Mouse (Mus musculus): ENCODE measurements around the gene Fgr. TPM values are rescaled to one million over a fixed set of nuclear protein-coding genes. Genes with fewer than 3 reads are reported as not detected.

Fgr gene
- polyA plus RNA-seq, 1 experiment from 2014 or later, result 0.99 TPM

DNA sequence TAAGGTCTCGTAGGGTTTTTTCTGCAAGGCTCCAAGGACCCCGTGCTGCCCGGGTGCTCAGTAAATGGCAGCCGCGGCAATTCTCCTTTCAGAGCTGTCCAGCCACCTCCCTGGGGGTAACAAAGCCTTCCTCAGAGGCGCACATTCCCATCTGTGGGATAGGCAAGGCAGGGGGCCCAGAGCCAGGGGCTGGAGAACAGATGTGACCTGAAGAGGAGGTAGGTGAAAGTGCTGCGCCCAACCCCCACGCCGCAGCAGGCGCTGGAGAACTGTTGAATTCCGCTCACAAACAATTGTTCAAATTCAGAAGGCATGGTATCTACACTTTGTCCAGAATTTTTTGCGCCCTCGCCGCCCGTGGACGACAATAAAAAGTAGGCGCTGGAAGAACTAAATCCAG, 36.7 kb downstream of the Fgr start:
- ATAC-seq (replicated peaks; ENCODE audit: low FRiP score, low TSS enrichment, low read depth), result no peak
- DNase-seq (ENCODE audit: low spot score), result no peak
- Histone ChIP-seq H3K4me3 (ENCODE audit: low read depth, low read length) (peak overlapping the region; percentile 96), H3K4me2 (ENCODE audit: low read length) (peak overlapping the region; percentile 88), H3K4me1 (replicated peaks; ENCODE audit: control insufficient read depth, insufficient read depth, low read length) (peaks cover 35% of the 10 kb centered on the region), H3K9me3 (ENCODE audit: control insufficient read depth, low read length) (no peaks in the 10 kb centered on the region), H3K27me3 (replicated peaks; ENCODE audit: control insufficient read depth, insufficient read depth, low read length) (peaks cover 11% of the 10 kb centered on the region), H3K9ac (ENCODE audit: low read length) (peak overlapping the region; percentile 94; the same call in 1 of the 2 replicates), H3K36me3 (ENCODE audit: control insufficient read depth, insufficient read depth, low read length) (no peaks in the 10 kb centered on the region), H3K27ac (ENCODE audit: low read depth) (no peak overlapping the region)
- under 1% methylated on average over 17 of the region's 17 CpGs for WGBS

DNA sequence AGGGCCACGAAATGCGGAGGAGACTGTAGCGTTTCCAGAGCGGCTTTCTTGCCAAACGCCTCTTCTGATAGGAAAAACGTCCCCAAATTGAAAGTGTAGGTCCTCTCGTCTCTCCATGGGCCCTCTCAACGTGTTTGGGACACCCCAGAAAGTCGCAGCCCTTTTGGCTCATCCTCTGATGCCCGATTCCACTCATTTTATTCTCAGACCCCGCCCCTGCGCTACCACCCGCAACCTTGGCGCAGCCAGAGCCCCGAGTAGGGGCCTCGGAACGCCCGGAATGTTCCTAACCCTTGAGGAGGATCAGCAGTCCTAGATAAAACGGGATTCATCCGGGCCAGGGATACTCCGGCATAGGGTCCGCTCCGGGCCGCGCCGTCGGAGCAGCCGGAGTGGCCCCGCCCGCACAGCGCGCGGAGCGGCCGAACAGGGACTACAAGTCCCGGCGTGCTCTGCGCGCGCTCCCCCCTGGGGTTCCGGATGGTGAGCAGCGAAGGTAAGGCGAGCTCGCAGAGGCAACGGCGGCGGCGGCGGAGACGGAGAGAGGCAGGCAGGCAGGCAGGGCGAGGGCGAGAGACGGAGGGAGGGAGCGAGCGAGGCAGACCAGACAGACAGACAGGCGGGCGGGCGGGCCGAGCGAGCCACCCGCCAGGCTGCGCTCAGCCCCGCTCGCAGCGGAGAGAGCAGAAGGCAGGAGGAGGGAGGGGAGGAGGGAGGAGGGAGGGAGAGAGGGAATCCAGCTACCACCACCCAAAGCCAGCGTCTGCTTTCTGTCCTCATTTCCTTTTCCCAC, 37.3 kb downstream of the Fgr start, which contains the start of gene Ahdc1:
Gene Ahdc1, plus strand, starts transcription at position 233 of the 793 bp plus-strand sequence.
- ATAC-seq (replicated peaks; ENCODE audit: low FRiP score, low TSS enrichment, low read depth), result peak; percentile 82
- H3K4me1 ChIP-seq (replicated peaks; ENCODE audit: control insufficient read depth, insufficient read depth, low read length), result peaks cover 41% of the 10 kb centered on the region
- peak within 1 kb of the TSS; percentile 88 for H3K4me2 ChIP-seq (ENCODE audit: low read length)
- peak within 1 kb of the TSS; percentile 94 for H3K9ac ChIP-seq (ENCODE audit: low read length)
- no peaks in the 10 kb centered on the region for H3K9me3 ChIP-seq (ENCODE audit: control insufficient read depth, low read length)
- H3K4me3 ChIP-seq (ENCODE audit: low read depth, low read length), result peak within 1 kb of the TSS; percentile 96
- under 1% methylated on average over 66 of the region's 66 CpGs for WGBS
- no peaks in the 10 kb centered on the region for H3K36me3 ChIP-seq (ENCODE audit: control insufficient read depth, insufficient read depth, low read length)
- H3K27ac ChIP-seq (ENCODE audit: low read depth), result peak within 1 kb of the TSS; percentile 95
- peak; percentile 97 for DNase-seq (ENCODE audit: low spot score)
- peaks cover 11% of the 10 kb centered on the region for H3K27me3 ChIP-seq (replicated peaks; ENCODE audit: control insufficient read depth, insufficient read depth, low read length)

DNA sequence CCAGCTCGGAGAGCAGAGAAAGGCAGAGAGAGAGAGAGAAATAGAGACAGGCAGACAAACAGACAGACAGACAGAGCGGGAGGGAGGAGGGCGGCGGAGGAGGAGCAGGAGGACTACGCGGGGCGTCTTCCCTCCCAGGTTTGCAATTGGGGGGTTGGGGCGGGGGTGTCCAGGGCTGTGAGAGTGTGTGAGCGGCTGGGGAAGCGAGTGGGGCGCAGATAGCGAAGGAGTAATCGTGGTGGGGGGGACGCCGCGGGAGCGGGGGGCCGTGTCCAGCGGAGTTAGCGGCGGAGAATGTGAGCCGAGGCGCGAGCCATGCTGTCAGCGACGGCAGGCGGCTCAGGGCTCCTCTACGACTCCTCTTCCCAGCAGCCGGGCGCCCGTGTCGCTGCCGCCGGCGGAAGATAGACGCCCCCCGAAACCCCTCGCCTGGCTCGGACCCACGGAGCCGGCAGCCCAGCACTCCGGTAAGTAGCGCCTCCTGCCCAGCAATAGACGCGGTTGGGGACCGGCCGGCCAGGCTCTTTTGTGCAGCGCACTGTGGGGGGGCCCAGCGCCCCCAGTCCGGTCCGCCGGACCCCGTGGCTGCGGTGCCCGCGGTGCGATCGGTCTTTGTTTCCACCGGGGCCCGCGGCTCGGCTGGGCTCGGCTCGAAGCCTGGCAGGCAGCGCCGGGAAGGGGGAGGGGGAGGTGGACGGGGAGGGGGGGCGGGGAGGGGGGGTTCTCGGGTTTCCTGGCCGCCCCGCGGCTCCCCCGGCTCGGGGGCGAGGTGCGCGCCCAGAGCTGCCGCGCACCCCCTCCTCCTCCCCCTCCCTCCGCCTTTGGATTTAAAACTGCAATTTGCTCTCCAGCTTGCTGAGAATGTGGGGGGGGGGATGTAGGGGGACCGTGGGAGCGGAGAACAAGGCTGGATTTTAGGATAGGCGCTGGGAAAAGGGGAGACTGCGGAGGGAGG, 38.2 kb downstream of the Fgr start:
- peaks cover 11% of the 10 kb centered on the region for H3K27me3 ChIP-seq (replicated peaks; ENCODE audit: control insufficient read depth, insufficient read depth, low read length)
- H3K4me2 ChIP-seq (ENCODE audit: low read length), result peak overlapping the region; percentile 88
- peak; percentile 11; the same call in 1 of the 2 replicates for ATAC-seq (replicated peaks; ENCODE audit: low FRiP score, low TSS enrichment, low read depth)
- peak; percentile 81 for DNase-seq (ENCODE audit: low spot score)
- H3K9me3 ChIP-seq (ENCODE audit: control insufficient read depth, low read length), result no peaks in the 10 kb centered on the region
- under 1% methylated on average over 68 of the region's 84 CpGs for WGBS
- H3K27ac ChIP-seq (ENCODE audit: low read depth), result peak overlapping the region; percentile 95
- peak overlapping the region; percentile 94 for H3K9ac ChIP-seq (ENCODE audit: low read length)
- peaks cover 50% of the 10 kb centered on the region for H3K4me1 ChIP-seq (replicated peaks; ENCODE audit: control insufficient read depth, insufficient read depth, low read length)
- no peaks in the 10 kb centered on the region for H3K36me3 ChIP-seq (ENCODE audit: control insufficient read depth, insufficient read depth, low read length)
- H3K4me3 ChIP-seq (ENCODE audit: low read depth, low read length), result peak overlapping the region; percentile 96

DNA sequence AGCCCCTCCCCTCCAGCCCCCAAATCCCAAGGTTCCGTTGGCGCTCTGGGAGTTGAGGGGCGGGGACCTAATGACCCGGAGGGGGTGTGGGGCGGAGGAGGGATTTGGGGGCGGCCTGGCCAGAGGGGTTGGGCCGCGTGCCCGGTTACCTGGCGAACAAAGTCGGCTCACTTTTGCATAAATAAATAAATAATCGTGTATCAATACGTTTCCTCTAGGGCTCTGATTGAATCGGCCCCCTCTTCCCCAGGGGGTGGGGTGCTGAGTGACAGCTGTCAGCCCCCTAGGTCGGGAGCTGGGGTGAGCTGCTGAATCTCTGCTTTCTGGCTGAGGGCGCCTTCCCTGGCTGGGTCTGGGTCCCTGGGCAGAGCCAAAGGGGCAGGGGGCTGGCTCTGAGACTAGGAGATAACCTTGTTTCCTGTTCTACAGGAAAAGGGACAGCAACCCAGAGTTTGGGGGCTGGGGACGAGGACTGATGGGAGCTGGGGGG, 38.9 kb downstream of the Fgr start:
- Histone ChIP-seq H3K9ac (ENCODE audit: low read length) (peak overlapping the region; percentile 94), H3K27me3 (replicated peaks; ENCODE audit: control insufficient read depth, insufficient read depth, low read length) (peaks cover 11% of the 10 kb centered on the region), H3K9me3 (ENCODE audit: control insufficient read depth, low read length) (no peaks in the 10 kb centered on the region), H3K4me2 (ENCODE audit: low read length) (peak overlapping the region; percentile 88), H3K27ac (ENCODE audit: low read depth) (peak overlapping the region; percentile 95), H3K4me3 (ENCODE audit: low read depth, low read length) (peak overlapping the region; percentile 96), H3K4me1 (replicated peaks; ENCODE audit: control insufficient read depth, insufficient read depth, low read length) (peaks cover 56% of the 10 kb centered on the region), H3K36me3 (ENCODE audit: control insufficient read depth, insufficient read depth, low read length) (no peaks in the 10 kb centered on the region)
- under 1% methylated on average over 17 of the region's 17 CpGs for WGBS
- DNase-seq (ENCODE audit: low spot score), result peak; percentile 74
- no peak for ATAC-seq (replicated peaks; ENCODE audit: low FRiP score, low TSS enrichment, low read depth)

DNA sequence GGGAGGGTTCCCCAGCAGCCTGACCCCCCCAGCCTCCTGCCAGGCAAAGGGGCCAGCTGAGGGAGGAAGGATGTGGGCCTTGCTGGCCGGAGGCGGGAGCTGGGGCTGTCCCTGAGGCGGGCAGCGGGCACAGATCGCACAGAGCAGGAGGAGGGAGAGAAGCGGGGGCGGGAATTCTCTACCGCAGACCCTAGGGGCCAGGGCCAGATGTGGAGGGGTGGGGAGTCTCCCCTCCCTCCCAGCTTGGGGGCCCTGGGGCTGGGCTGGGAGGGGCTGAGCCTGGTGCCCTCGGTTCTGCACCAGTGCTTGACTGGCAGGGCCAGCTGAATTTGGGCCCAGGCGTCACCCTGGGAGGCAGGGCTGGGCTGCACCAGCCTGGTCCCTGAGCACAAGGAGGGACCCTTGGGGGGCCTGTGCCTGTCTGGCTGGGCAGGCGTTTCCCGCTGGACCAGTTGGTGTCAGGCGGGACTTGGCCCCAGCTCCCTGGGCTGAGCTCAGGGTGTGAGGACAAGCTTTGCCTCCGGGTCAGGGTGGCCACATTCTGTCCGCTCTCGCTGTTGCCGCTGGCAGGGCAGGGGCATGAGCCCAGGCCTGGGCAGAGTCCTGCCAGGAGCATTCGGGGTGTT, 39.5 kb downstream of the Fgr start:
- ATAC-seq (replicated peaks; ENCODE audit: low FRiP score, low TSS enrichment, low read depth) (no peak), DNase-seq (ENCODE audit: low spot score) (no peak)
- Histone ChIP-seq H3K9me3 (ENCODE audit: control insufficient read depth, low read length) (no peaks in the 10 kb centered on the region), H3K36me3 (ENCODE audit: control insufficient read depth, insufficient read depth, low read length) (no peaks in the 10 kb centered on the region), H3K4me3 (ENCODE audit: low read depth, low read length) (peak overlapping the region; percentile 96), H3K9ac (ENCODE audit: low read length) (peak overlapping the region; percentile 94), H3K4me2 (ENCODE audit: low read length) (peak overlapping the region; percentile 88), H3K4me1 (replicated peaks; ENCODE audit: control insufficient read depth, insufficient read depth, low read length) (peaks cover 55% of the 10 kb centered on the region), H3K27ac (ENCODE audit: low read depth) (peak overlapping the region; percentile 95), H3K27me3 (replicated peaks; ENCODE audit: control insufficient read depth, insufficient read depth, low read length) (peaks cover 11% of the 10 kb centered on the region)
- WGBS, result 7% methylated on average over 16 of the region's 18 CpGs

DNA sequence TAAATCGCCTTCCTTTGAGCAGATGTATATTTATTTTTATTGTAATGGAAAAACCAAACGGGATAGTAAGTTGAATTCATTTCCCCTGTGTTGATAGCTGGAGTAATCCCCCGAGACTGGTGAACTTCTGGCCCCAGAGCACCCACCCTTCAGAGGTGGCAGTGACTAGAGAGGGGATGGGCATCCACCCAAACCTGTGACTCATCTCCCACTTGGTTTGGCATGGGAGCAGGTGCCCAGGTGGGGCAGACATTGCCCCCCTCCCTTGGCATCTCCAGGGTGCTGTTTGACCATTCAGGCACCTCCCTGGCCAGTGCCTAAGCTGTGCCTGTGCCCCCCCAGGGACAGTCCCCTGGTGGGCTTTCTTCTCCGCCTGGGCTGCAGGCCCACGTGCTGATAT, 40.2 kb downstream of the Fgr start:
- Histone ChIP-seq H3K4me2 (ENCODE audit: low read length) (peak overlapping the region; percentile 88), H3K4me1 (replicated peaks; ENCODE audit: control insufficient read depth, insufficient read depth, low read length) (peaks cover 55% of the 10 kb centered on the region), H3K9me3 (ENCODE audit: control insufficient read depth, low read length) (no peaks in the 10 kb centered on the region), H3K9ac (ENCODE audit: low read length) (no peak overlapping the region), H3K4me3 (ENCODE audit: low read depth, low read length) (peak overlapping the region; percentile 96; the same call in 1 of the 2 replicates), H3K27me3 (replicated peaks; ENCODE audit: control insufficient read depth, insufficient read depth, low read length) (peaks cover 11% of the 10 kb centered on the region), H3K27ac (ENCODE audit: low read depth) (no peak overlapping the region), H3K36me3 (ENCODE audit: control insufficient read depth, insufficient read depth, low read length) (no peaks in the 10 kb centered on the region)
- WGBS, result 20% methylated on average over 5 of the region's 5 CpGs
- DNase-seq (ENCODE audit: low spot score) (no peak), ATAC-seq (replicated peaks; ENCODE audit: low FRiP score, low TSS enrichment, low read depth) (no peak)

DNA sequence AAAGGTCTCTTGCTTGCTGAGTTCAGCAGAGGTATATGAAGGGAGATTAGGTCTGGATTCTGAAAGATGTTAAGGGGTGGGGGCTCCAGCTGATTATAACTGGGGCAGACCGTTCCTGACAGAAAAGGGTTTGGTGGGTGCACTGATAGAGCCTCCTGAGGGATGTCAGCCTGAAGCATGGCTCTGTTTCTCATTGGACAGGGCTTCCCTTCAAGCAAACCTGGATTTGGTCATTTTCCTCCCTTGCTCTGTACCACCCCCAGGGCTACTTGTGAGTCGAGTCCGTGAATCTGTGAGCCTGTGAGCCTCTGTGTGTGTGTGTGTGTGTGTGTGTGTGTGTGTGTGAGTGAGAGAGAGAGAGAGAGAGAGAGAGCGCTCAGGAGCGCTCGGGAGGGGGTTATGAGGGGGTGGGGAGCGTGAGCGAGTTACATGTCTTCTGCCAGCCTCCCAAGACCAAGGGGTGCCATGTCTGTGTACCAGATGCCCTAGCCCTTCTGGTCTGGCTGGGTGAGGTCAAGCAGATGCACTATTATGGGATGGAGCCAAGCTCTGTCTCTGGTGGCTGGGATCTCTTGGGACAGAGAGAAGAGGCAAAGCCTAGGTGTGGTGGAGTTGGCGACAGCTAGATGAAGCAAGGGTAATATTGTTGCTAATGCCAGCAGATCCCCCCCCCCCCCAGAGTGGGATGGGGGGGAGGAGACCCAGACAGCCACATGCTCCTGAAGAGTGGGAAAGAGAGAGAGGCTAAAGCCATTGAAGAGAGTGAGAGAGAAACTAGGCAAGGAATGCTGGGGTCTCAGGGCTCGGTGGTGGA, 41.2 kb downstream of the Fgr start:
- H3K4me1 ChIP-seq (replicated peaks; ENCODE audit: control insufficient read depth, insufficient read depth, low read length), result peaks cover 57% of the 10 kb centered on the region
- no peak overlapping the region for H3K9ac ChIP-seq (ENCODE audit: low read length)
- 0 out of 2 replicates have a peak overlapping the region, but pooled peaks have one; percentile 27 for H3K27ac ChIP-seq (ENCODE audit: low read depth)
- ATAC-seq (replicated peaks; ENCODE audit: low FRiP score, low TSS enrichment, low read depth) (no peak), DNase-seq (ENCODE audit: low spot score) (no peak)
- H3K36me3 ChIP-seq (ENCODE audit: control insufficient read depth, insufficient read depth, low read length), result 0 out of 2 replicates have a peak, but pooled peaks cover 4% of the 10 kb centered on the region
- no peak overlapping the region for H3K4me3 ChIP-seq (ENCODE audit: low read depth, low read length)
- peaks cover 4% of the 10 kb centered on the region; the same call in 1 of the 2 replicates for H3K27me3 ChIP-seq (replicated peaks; ENCODE audit: control insufficient read depth, insufficient read depth, low read length)
- WGBS, result 38% methylated on average over 10 of the region's 10 CpGs
- H3K4me2 ChIP-seq (ENCODE audit: low read length), result peak overlapping the region; percentile 11
- H3K9me3 ChIP-seq (ENCODE audit: control insufficient read depth, low read length), result no peaks in the 10 kb centered on the region

All from intestine, embryonic 14.5 days (tissue).